Mouse (Mus musculus) kidney, postnatal 0 days (tissue): Measurements from ENCODE around the gene Crbn. TPM values are rescaled to one million over a fixed set of nuclear protein-coding genes. Genes with fewer than 3 reads are reported as not detected.

Source experiments
- ATAC-seq: fragments of 200-750 bp; cut with Nextera tagmentation; replicated peaks from 2 replicates; pipeline ENCODE4 v1.8.0; 2017; ENCODE audit warnings: low read depth, moderate number of reproducible peaks, moderate TSS enrichment, moderate library complexity; ENCODE audit not compliant: low FRiP score
- DNase-seq: peaks from one replicate; pipeline ENCODE4 v3.0.0-alpha.2; 2016; ENCODE audit warnings: low spot score
- H3K27ac ChIP-seq: fragments of 300-500 bp; sonication (generic); 2 replicates; pipeline ENCODE4 v1.5.1; 2014; ENCODE audit warnings: mild to moderate bottlenecking
- H3K27me3 ChIP-seq: fragments of 300-500 bp; sonication (generic); 2 replicates; pipeline ENCODE4 v1.6.1; 2014; ENCODE audit warnings: low read length, mixed read lengths; ENCODE audit not compliant: insufficient read depth
- H3K36me3 ChIP-seq: fragments of 300-500 bp; sonication (generic); 2 replicates; pipeline ENCODE4 v1.6.1; 2014; ENCODE audit warnings: low read length, mixed read lengths; ENCODE audit not compliant: insufficient read depth
- H3K4me1 ChIP-seq: fragments of 300-500 bp; sonication (generic); replicated peaks from 2 replicates; pipeline ENCODE4 v1.6.1; 2014; ENCODE audit warnings: antibody characterized with exemption, low read length, mixed read lengths; ENCODE audit not compliant: insufficient read depth
- H3K4me2 ChIP-seq: fragments of 300-500 bp; sonication (generic); 2 replicates; pipeline ENCODE4 v1.6.1; 2014; ENCODE audit warnings: mild to moderate bottlenecking, low read length, moderate library complexity, mixed read lengths
- H3K4me3 ChIP-seq: fragments of 300-500 bp; sonication (generic); replicated peaks from 2 replicates; pipeline ENCODE4 v1.5.1; 2014; ENCODE audit warnings: low read depth, low read length
- H3K9ac ChIP-seq: fragments of 300-500 bp; sonication (generic); 2 replicates; pipeline ENCODE4 v1.6.1; 2014; ENCODE audit warnings: low read depth, low read length
- H3K9me3 ChIP-seq: fragments of 300-500 bp; sonication (generic); replicated peaks from 2 replicates; pipeline ENCODE4 v1.6.1; 2016; ENCODE audit warnings: low read length, inconsistent platforms, mixed read lengths
- CTCF ChIP-seq: IDR thresholded peaks from 2 replicates; pipeline ENCODE4 v1.5.1; 2016; ENCODE audit warnings: antibody characterized with exemption, low read depth, mild to moderate bottlenecking, moderate library complexity
- WGBS: fragments of 180-500 bp; shearing (Covaris S2); extraction: QIAGEN DNeasy Blood & Tissue Kit; methylation state at CpG from one replicate; pipeline ENCODE4 v1.1.7; 2014; 5-methylcytosine and 5-hydroxymethylcytosine counted together
- polyA plus RNA-seq: library from polyadenylated mRNA; unstranded; fragments of >200 nt; fragmentation: Nextera tagmentation; extraction: Ambion mirVana; gene quantifications from 2 replicates; pipeline ENCODE4 v1.2.1, GENCODE M21; 2015

Crbn gene
- polyA plus RNA-seq, 1 experiment from 2014 or later = 47.8 TPM

- Histone ChIP-seq H3K27me3 (no peaks in the 10 kb centered on the region), H3K36me3 (no peaks in the 10 kb centered on the region), H3K4me3 (no peak overlapping the region), H3K9me3 (no peaks in the 10 kb centered on the region), H3K9ac (no peak overlapping the region), H3K4me2 (no peak overlapping the region), H3K27ac (no peak overlapping the region), H3K4me1 (no peaks in the 10 kb centered on the region)
- no peak for DNase-seq
- ATAC-seq = no peak
- TF ChIP-seq CTCF = no peak
These were observed 19.4 kb upstream of the Crbn start for GRCm38 (mm10) chr6:106819246-106819645.

GRCm38 (mm10) chr6:106810686-106811085 lies 10.8 kb upstream of the Crbn start:
- DNase-seq (no peak), ATAC-seq (no peak)
- 92% methylated on average over 3 of the region's 3 CpGs for WGBS
- Histone ChIP-seq H3K4me2 (no peak overlapping the region), H3K9me3 (no peaks in the 10 kb centered on the region), H3K36me3 (no peaks in the 10 kb centered on the region), H3K9ac (no peak overlapping the region), H3K4me3 (no peak overlapping the region), H3K4me1 (no peaks in the 10 kb centered on the region), H3K27ac (no peak overlapping the region), H3K27me3 (no peaks in the 10 kb centered on the region)
- TF ChIP-seq CTCF = no peak

- no peak overlapping the region for H3K27ac ChIP-seq
- ATAC-seq = no peak
- H3K4me3 ChIP-seq = no peak overlapping the region
- no peaks in the 10 kb centered on the region for H3K27me3 ChIP-seq
- no peak for DNase-seq
- WGBS = 64% methylated on average over 2 of the region's 2 CpGs
- H3K36me3 ChIP-seq = no peaks in the 10 kb centered on the region
- no peaks in the 10 kb centered on the region for H3K4me1 ChIP-seq
- TF ChIP-seq CTCF = no peak
- H3K9ac ChIP-seq = no peak overlapping the region
- H3K4me2 ChIP-seq = no peak overlapping the region
- H3K9me3 ChIP-seq = no peaks in the 10 kb centered on the region
These were observed 9.3 kb upstream of the Crbn start for GRCm38 (mm10) chr6:106809161-106809560.

- 23% methylated on average over 2 of the region's 2 CpGs for WGBS
These were observed 5.0 kb upstream of the Crbn start for GRCm38 (mm10) chr6:106804904-106805303.

GRCm38 (mm10) chr6:106800227-106800557 lies 315 bp upstream of the Crbn start:
- DNase-seq (no peak), ATAC-seq (no peak)
- H3K36me3 ChIP-seq = 0 out of 2 replicates have a peak, but pooled peaks cover 3% of the 10 kb centered on the region
- H3K4me1 ChIP-seq = peaks cover 5% of the 10 kb centered on the region
- peak overlapping the region; percentile 79; the same call in 1 of the 2 replicates for H3K4me3 ChIP-seq
- no peak overlapping the region for H3K9ac ChIP-seq
- 56% methylated on average over 5 of the region's 5 CpGs for WGBS
- H3K9me3 ChIP-seq = no peaks in the 10 kb centered on the region
- no peaks in the 10 kb centered on the region for H3K27me3 ChIP-seq
- no peak for TF ChIP-seq CTCF
- H3K4me2 ChIP-seq = 0 out of 2 replicates have a peak overlapping the region, but pooled peaks have one; percentile 83
- H3K27ac ChIP-seq = no peak overlapping the region

More at GRCm38 (mm10) chr6:106804904-106805303, 5.0 kb upstream of the Crbn start:
- no peaks in the 10 kb centered on the region for H3K9me3 ChIP-seq
- no peak overlapping the region for H3K27ac ChIP-seq
- H3K27me3 ChIP-seq = no peaks in the 10 kb centered on the region
- TF ChIP-seq CTCF = peak; percentile 73
- no peak overlapping the region for H3K9ac ChIP-seq
- peak; percentile 74 for DNase-seq
- ATAC-seq = peak; percentile 68; the same call in 1 of the 2 replicates
- no peaks in the 10 kb centered on the region for H3K36me3 ChIP-seq
- H3K4me2 ChIP-seq = no peak overlapping the region
- H3K4me3 ChIP-seq = no peak overlapping the region
- H3K4me1 ChIP-seq = no peaks in the 10 kb centered on the region

- Histone ChIP-seq H3K9me3 (no peaks in the 10 kb centered on the region), H3K4me3 (no peak overlapping the region), H3K36me3 (peaks cover 28% of the 10 kb centered on the region), H3K4me1 (peaks cover 5% of the 10 kb centered on the region), H3K27me3 (no peaks in the 10 kb centered on the region), H3K27ac (no peak overlapping the region), H3K4me2 (no peak overlapping the region), H3K9ac (no peak overlapping the region)
- ATAC-seq (no peak), DNase-seq (no peak)
- no peak for TF ChIP-seq CTCF
- WGBS = 82% methylated on average over 13 of the region's 13 CpGs
These were observed 5.6 kb downstream of the Crbn start for GRCm38 (mm10) chr6:106794094-106794814.

- 92% methylated on average over 10 of the region's 10 CpGs for WGBS
- Histone ChIP-seq H3K4me1 (no peaks in the 10 kb centered on the region; the same call in 1 of the 2 replicates), H3K27ac (no peak overlapping the region), H3K9ac (no peak overlapping the region), H3K36me3 (peaks cover 28% of the 10 kb centered on the region), H3K4me2 (no peak overlapping the region), H3K27me3 (no peaks in the 10 kb centered on the region), H3K4me3 (no peak overlapping the region), H3K9me3 (no peaks in the 10 kb centered on the region)
- TF ChIP-seq CTCF = no peak
- DNase-seq (no peak), ATAC-seq (no peak)
These were observed 6.3 kb downstream of the Crbn start for GRCm38 (mm10) chr6:106793621-106794020.
